Mouse (Mus musculus): ENCODE results near the gene Gpr176. TPM values are rescaled to one million over a fixed set of nuclear protein-coding genes. Genes with fewer than 3 reads are reported as not detected.
A peak's percentile ranks its signal among the peaks of the same experiment; 100 is the strongest.

Gpr176 gene
- total RNA-seq (2021), result under 1 TPM; 0.19 to 0.20 TPM
- long read RNA-seq, experiment 1, partial matches to known transcripts, result 0 of 1 reads
- long read RNA-seq, experiment 1, other reads (novel, unspliced or antisense), result 1 of 1 reads
- long read RNA-seq, experiment 2, partial matches to known transcripts, result 0 of 1 reads
- long read RNA-seq, experiment 2, other reads (novel, unspliced or antisense), result 0 of 1 reads

DNA sequence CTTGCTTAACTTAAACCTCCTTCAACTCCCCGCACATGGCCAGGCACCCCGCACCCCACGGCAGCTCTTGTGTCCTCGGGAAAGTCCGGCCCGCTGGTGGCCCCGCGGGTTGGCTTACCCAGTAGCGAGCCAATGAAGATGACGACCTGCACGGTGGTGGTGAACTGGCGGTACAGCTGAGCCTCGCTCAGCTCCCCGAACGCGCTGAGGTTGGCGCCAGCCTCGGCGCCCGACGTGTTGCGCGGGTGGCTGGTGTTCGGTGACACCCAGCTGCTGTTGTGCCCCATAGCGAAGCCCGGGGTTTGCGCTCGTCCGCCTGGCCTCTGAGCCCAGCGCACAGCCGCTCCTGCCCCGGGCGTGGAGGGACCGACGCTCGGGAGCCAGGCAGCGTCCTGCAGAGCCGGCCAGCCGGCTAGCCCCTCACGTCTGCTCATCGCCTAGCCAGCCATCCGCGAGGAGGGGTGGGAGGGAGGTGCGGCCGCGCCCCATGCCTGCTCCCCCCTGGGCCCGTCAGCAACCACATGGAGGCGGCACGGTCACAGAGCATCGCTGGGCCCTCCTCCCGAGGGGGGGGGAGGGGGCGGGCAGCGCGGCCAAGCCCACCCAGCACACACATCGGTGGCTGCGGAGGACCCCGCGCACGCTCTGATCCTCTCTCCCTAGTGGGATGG lies at the start of gene Gpr176:
Gene Gpr176 (minus strand): TSS at position 519 of the 671 bp plus-strand sequence.
- intact Hi-C loops (cut with DNase I), result no loop called here
- DNase-seq, result peak; percentile 28 to 33

DNA sequence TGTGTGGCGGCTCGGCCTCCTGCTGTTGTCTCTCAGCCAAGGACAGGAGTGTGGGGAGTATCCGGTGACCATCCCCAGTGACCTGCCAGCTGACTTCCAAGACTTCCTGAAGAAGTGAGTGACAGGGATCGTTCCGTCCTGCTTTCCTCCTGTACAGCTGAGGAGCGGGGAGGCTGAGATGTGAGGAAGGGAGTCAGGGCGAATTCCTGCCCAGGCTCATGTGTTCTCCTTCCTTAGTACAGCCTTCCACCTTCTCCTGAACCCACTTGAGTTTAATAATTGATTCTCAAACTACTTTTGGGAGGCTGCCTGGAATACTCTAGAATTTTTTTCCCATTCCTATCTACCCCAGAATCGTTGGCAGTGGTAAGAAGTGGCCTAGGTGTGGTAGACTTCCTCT lies 49.2 kb upstream of the Gpr176 start:
- peak; percentile 7 to 12 for DNase-seq
- intact Hi-C loops (cut with DNase I), result no loop called here

DNA sequence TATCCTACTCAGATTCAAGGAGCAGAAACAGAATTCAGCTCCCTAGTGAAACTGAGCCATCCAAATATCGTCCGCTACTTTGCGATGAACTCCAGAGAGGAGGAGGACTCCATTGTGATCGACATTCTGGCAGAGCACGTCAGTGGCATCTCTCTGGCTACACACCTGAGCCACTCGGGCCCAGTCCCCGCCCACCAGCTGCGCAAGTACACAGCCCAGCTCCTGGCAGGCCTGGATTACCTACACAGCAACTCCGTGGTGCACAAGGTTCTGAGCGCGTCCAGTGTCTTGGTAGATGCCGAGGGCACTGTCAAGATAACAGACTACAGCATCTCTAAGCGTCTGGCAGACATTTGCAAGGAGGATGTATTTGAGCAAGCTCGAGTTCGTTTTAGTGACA lies 48.7 kb upstream of the Gpr176 start:
- intact Hi-C loops (cut with DNase I), result no loop called here
- DNase-seq, result no peak

DNA sequence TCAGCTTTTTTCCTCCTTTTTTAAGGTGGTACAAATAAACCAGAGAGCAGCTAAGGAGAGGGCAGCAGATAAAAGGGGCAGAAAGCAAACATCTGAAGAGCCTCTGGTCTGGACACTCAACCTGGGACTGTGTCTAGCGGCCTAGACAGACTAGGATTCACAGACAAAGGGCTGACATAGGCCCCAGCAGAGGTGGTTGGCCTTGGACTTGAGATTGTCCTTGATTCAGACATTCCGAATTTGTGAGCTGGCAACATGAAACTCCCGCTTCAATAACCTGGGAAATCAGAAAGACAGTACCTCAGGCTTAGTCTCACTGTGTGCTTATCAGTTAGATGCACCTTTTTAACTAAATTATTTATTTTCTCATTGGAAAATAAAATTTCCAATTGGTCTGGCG lies 44.9 kb upstream of the Gpr176 start:
- intact Hi-C loops (cut with DNase I), result no loop called here
- no peak for DNase-seq

DNA sequence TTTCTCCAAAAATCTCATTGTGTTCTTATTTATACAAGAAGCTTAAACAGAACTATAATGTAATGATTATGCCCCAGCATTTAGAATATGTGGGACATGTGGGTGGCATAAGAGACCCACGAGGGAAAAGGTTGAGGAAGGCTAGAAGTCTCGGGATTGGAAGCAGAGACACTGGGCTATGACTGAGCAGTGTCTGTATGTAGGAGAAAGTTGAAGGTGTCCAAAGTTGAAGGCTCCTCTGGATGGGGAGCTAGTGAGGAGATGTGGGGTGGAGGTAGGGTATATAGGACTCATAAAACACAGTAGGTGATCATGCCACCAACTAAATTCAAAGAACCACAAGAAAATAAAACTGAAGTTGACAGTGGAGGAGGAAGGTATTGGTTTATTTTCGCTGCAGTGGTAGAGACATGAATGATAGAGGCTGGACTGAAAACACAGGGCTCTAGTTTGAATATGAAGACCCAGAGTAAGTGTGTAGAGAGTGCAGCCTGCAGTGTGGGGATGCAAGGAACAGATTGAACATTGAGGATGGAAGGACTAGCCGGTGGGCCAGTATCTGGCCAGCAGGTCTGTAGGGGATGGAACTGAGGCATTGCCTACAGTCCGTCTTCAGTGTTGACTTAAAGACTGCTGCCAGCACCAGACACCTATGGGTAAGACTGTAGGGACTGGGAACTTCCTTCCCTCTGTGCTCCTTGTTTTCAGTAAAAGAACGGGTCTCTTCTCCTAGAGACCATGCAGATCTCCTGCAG lies 42.6 kb upstream of the Gpr176 start:
- no peak for DNase-seq
- intact Hi-C loops (cut with DNase I), result no loop called here

DNA sequence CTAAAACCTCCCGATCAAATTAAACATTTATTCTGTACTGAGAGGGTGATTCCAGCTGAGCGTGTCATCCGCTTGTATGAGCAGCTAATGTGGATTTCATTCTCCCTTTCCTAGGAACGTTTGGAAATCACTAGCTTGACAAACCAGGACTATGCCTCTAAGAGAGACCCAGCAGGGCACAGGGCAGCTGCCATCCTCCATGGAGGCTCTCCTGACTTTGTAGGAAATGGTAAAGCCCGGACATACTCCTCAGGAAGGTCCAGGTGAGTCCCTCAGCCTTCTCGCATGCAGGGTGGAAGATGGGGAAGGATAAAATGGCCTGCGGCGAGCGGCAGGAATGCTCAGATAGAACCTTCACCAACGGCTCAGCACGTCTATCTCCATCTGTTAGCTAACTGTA lies 39.6 kb upstream of the Gpr176 start:
- no peak for DNase-seq
- intact Hi-C loops (cut with DNase I), result no loop called here

DNA sequence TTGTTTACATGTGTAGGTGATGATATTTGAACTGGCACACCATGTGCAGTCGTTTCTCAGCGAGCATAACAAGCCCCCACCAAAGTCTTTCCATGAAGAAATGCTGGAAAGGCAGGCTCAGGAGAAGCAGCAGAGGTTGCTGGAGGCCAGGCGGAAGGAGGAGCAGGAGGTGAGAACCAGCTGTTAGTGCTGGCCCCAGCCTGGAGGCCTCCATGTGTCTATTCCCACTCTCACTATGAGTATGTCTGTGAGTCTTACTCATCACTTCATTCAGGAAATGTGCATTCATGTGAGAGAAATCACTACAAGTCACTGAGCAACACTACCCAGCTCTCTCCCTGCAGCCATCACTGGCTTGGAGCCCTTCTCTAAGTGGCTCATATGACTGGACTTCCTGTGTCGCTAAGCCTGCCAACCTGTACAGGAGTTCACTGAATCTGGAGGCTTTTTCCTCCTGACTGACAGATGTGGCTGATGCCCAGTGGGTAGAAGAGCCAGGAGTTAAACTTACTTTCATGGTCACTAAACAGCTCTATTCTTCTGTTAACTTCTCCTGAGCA lies 35.2 kb upstream of the Gpr176 start:
- intact Hi-C loops (cut with DNase I), result no loop called here
- no peak for DNase-seq

DNA sequence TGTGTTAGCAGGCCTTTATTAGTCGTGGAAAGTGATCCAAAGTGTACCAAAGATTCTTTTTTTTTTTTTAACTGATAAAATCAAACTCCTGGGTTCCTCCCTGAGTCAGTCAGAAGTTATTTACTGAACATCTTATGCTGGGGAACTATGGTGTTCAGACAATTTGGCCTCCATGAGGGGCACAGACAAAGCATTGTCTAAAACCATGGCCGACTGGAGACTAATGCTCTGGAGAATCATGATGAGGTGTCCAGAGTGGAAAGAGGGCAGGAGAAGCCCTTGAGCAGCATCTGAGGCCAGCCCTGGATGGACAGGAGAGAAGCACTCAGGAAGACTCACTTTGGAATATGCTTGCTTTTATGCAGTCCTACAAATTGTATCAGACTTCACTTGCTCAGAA lies 33.6 kb upstream of the Gpr176 start:
- no peak for DNase-seq
- intact Hi-C loops (cut with DNase I), result no loop called here

DNA sequence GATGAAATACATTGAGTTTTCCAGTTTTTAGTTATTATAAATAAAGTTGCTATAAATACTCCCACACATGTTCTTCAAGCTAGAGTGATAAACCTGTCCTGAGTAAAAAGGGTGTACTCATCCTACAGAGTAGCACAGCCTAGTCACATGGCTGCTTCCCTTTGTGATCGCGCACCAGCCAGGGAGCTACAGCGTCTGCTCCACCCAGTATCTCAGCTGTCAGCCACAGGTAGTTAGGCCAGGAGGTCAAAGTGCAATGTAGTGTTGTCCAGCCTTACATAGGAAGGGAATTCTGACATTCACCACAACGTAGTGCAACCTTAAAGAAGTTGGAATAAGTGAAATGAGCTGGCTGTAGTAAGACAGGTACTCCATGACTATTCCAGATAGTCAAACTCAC lies 32.3 kb upstream of the Gpr176 start:
- intact Hi-C loops (cut with DNase I), result no loop called here
- no peak for DNase-seq

DNA sequence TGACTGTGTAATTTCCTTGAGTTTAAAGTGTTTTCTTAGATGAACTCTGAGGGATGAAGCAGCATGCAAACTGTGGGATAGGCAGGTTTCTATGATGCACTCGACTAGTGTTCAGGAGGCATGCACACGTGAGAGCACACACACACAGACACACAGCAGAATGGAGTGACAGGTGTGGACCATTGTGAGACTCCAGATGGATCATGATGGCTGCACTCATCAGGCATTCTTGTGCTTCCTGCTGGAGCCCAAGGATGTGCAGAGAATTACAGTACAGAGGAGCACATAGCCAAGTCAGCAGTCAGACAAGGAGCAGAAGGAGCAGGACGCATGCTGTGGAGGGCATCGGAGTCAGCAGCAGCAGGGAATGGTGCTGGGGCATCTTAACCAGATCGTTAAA lies 31.1 kb upstream of the Gpr176 start:
- DNase-seq, result no peak
- intact Hi-C loops (cut with DNase I), result no loop called here

DNA sequence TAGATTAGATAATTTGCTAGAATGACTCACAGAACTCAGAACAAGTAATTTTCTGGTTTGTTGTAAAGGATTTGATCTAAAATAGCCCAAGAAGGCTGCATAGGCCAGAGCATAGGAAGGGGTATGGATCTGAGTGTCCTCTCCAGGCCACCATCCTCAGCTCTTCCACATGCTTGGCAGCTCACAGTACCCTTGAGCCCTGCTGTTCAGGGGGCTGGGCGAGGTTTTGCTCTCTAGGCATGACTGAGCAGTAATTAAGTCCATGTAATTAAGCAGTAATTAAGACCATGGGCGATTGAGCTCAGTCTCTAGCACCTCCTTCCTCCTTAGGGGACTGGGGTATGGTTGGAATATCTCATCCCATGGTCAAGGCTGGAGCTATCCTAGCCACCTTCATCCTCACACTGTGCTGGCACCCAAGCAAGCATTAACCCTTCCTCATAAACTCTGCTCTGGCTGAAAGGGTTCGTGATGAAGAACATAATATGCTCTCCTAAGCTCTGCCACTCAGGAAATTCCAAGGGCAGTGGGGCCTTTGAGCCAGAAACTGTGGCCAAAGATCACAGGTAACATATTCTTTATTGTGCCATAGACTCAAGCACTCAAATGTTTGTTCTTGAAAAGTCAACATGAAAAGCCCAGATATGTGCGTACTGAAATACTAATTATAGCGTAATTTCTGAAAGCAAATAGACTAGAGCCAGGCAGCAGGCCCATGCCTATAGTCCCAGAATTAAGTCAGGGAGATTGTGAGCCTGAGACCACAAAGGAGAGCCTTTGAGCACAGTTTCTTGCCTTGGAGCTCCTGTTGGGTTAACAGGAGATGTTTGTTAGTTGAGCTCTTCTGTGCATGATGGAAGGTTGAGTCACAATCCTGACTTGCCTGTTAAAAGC lies 28.9 kb upstream of the Gpr176 start:
- no peak for DNase-seq
- intact Hi-C loops (cut with DNase I), result no loop called here

DNA sequence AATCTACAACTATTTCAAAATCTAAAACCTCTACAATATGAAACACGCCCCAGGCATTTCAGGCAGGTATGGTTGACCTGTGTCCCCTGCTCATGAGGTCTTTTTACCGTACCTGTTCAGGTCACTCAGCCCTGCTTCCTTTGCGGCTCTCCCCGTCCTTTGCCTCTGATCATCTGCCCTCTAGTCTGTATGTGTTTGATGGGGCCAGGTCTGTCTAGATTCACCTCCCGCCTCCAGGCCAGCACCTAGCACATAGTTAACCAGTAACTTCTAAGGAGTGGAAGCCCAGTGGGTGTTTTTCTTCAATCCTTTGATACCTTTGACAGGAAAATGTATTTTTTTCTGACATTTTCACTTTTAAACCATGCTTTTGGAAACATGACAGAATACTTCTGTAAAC lies 26.5 kb upstream of the Gpr176 start:
- intact Hi-C loops (cut with DNase I), result no loop called here
- no peak for DNase-seq

DNA sequence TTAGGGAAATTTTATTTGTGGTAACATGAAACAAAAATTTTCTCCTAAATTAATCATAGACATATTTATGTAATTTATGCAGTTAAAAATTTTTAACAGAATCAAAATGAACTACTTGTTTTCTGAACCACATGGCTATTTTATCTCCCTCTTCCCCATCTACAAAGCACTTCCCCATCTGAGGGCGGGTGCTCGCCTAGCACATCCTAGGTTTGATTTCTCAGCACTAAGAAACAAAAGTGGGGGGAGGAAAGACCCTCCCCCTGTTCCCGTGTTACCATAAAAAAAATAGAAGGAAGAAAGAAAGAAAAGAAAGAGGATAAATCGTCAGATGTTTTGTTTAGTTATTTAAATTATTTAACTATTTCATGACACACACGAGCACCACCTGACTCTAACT lies 18.0 kb upstream of the Gpr176 start:
- no peak for DNase-seq
- intact Hi-C loops (cut with DNase I), result no loop called here

DNA sequence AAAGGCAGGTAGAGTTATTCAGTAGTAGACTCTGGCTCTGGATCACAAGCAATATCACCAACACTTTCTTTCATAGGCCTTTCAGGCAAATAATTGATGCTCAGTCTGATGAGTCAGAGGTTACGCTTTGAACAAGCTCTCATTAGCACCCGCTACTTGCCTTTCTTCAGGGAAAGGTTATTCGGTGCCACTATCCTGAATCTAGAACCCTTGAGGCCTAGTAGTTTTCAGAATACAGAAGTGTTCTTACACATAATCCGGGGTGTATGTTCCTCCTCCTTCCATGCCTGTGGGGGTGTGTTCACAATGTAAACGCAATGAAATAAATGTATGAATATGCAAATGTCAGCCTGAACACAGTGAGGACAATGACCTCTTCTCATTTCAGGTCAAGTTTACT lies 16.9 kb upstream of the Gpr176 start:
- intact Hi-C loops (cut with DNase I), result no loop called here
- DNase-seq, result no peak

DNA sequence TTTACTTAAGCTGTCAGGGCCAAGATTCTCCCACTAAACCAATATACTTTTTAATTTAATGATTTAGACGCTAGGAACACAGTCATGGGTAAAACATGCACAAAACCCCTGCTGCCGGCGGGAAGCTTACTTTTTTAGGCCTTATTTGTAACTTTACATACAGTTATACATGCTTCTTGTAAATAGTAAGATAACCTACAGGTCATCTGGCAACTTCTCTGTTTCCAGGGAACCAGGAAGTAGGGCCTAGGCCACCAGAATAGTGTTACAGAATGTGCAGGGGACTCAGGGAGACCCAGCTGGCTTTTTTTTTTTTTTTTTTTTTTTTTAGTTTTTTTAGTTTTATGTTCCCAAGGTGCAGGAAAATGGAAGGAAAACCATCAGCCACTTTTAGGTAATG lies 16.4 kb upstream of the Gpr176 start:
- no peak for DNase-seq
- intact Hi-C loops (cut with DNase I), result no loop called here

DNA sequence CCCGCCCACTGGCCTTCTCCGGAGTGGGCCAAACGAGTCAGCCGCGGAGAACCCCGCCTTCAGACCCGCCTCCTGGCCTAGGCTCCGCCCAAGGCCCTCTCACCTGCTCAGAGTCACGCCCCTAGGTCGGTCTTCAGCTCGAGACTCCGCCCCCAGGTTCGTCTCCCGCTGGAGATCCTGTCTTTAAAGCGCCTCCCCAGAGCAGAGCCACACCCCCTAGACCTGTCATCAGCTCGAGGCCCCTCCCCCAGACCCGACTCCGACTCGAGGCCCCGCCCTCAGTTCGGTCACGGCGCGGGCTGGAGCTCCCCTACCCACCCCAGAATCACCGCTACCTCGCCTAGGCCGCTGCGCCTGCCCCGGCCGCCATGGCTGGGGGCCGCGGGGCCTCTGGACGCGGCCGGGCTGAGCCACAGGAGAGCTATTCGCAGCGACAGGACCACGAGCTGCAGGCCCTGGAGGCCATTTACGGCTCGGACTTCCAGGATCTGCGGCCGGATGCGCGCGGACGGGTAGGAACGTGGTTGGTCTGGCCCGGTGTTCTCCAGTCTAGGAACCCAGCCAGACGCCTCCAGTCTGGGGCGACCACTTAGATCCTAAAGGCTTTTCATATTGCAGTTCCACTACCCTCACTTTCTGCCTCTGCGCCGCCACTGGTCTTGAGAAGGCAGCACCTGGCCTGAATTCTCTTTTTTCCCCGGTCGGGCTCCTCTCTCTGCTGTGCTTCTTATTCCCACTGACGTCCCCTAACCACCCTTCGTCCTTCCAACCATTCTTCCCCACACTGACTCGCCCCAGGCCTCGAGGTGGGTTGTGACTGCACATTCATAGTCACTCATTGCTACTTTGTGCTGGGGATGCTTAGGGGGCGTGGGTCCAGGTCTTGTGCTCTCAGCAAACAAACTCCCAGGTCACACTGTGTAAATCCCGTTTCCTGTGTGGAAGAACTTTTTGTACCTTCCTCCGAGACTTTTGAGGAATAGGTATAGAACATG lies 15.4 kb upstream of the Gpr176 start, which contains the start of gene Eif2ak4:
Gene Eif2ak4 (plus strand): TSS at position 278 of the 995 bp plus-strand sequence.
- DNase-seq, result peak; percentile 95 to 97
- intact Hi-C loops (cut with DNase I), result no loop called here

DNA sequence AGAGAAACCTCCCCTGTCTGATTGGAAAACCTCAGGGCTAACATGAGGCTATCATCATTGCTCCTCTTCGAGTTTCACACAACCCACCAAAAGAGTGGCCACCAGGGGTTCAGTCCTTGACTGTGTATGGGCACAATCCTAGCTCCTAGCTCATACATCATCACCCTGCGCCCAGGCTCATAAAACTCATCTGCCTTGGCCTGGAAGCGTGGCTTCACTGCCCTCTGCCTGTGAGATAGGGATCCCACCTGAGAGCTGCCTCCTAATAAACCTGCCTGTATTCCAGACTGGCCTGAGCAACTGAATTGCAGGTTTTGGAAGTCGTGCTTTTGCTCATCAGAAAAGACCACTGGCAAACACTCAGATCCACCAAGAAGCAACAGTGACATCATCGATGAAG lies 10.2 kb upstream of the Gpr176 start:
- intact Hi-C loops (cut with DNase I), result no loop called here
- DNase-seq, result no peak

DNA sequence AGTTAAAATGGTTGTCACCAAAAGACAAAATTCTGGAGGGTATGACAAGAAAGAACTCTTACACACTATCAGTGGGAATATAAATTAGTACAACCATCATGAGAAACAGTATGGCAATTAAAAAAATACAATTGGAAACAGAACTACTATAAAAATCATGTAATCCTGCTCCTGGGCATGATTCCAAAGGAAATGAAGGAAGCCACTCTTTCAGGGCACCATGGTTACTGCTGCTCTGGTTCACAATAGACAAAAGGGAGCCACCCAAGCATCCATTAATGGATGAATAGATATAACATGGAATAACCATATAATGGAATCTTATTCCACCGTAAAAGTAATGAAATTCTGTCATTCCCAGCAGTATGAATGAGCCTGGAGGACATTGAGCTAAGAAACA lies 6.5 kb upstream of the Gpr176 start:
- intact Hi-C loops (cut with DNase I), result no loop called here
- DNase-seq, result no peak

DNA sequence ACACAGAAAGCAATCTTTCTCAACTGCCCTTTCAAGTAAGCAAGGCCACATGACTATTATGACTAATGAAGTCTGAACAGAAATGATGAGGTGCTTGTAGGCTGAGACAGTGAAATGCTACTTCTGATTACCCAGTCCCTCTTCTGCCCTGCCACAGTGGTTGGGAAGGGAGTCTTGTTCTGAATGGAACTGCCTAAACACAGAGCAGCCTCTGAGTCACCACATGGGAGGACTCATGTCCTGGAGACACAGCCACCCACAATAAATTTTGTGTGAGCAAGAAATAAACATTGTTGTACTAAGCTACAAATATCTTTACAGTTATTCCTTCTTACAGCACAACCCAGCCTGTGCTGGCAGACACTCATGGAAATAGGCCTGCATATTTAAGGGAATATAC lies 2.7 kb upstream of the Gpr176 start:
- intact Hi-C loops (cut with DNase I), result no loop called here
- DNase-seq, result no peak
